Mouse (Mus musculus) myocyte (in vitro differentiated cells): ENCODE results near the gene Cntn3.

ENCODE experiments used
- E2F4 ChIP-seq: IDR thresholded peaks from one replicate; pipeline ENCODE4 v1.6.1; 2011; ENCODE audit warnings: mild to moderate bottlenecking, control low read depth, moderate library complexity; ENCODE audit not compliant: insufficient read depth
- POLR2A ChIP-seq: IDR thresholded peaks from one replicate; pipeline ENCODE4 v1.6.1; 2011; ENCODE audit warnings: low read depth, mild to moderate bottlenecking, control low read depth, moderate library complexity; ENCODE audit not compliant: insufficient read length
- POLR2AphosphoS2 ChIP-seq: IDR thresholded peaks from one replicate; pipeline ENCODE4 v1.6.1; 2011; ENCODE audit warnings: low read depth, control low read depth; ENCODE audit not compliant: insufficient read length
- REST ChIP-seq: IDR thresholded peaks from one replicate; pipeline ENCODE4 v1.6.1; 2011; ENCODE audit warnings: mild to moderate bottlenecking, control low read depth, moderate library complexity; ENCODE audit not compliant: insufficient read depth, insufficient read length
- SRF ChIP-seq: IDR thresholded peaks from one replicate; pipeline ENCODE4 v1.6.1; 2011; ENCODE audit warnings: low read depth; ENCODE audit not compliant: control insufficient read depth, insufficient read length
- TCF3 ChIP-seq: IDR thresholded peaks from one replicate; pipeline ENCODE4 v1.6.1; 2011; ENCODE audit warnings: low read depth, control low read depth; ENCODE audit not compliant: insufficient read length
- USF1 ChIP-seq: IDR thresholded peaks from one replicate; pipeline ENCODE4 v1.6.1; 2011; ENCODE audit warnings: low read depth, mild to moderate bottlenecking, control low read depth, moderate library complexity

GRCm38 (mm10) chr6:102326711-102327110 is 246.2 kb downstream of the Cntn3 start:
- TF ChIP-seq E2F4 (no peak), USF1 (no peak), POLR2A (no peak), SRF (no peak), POLR2AphosphoS2 (no peak), REST (no peak), TCF3 (no peak)
